Mouse (Mus musculus) urinary bladder, adult 18-20 months (tissue): ENCODE data around the gene Trim42.

Experiments used
- DNase-seq, 2 experiments: peaks; one replicate each; pipeline ENCODE4 v3.0.0; 2022; ENCODE audit warnings: low spot score in 2 of 2, mixed read lengths in 2 of 2

Trim42 gene

DNA sequence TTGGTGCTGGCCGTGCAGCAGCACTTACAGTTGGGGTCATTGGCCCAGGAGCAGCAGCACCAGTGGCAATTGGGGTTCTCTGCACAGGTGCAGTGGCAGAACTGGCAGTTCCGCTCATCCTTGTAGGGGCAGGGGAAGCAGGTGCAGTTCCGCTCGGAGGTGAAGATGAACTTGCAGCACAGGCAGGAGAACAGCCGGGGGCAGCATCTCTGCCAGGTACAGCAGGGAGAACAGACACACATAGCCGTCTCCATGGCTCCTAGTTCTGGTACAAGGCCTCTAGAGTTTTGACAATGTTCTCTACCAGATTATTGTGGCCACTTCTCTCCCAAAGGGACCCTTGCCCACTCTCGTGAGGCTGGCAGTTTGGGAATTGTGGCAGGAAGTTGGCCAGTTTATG lies at the start of gene Trim42:
Trim42 (minus strand) TSS at position 368 of the 400 bp plus-strand sequence.
- DNase-seq: no peak

DNA sequence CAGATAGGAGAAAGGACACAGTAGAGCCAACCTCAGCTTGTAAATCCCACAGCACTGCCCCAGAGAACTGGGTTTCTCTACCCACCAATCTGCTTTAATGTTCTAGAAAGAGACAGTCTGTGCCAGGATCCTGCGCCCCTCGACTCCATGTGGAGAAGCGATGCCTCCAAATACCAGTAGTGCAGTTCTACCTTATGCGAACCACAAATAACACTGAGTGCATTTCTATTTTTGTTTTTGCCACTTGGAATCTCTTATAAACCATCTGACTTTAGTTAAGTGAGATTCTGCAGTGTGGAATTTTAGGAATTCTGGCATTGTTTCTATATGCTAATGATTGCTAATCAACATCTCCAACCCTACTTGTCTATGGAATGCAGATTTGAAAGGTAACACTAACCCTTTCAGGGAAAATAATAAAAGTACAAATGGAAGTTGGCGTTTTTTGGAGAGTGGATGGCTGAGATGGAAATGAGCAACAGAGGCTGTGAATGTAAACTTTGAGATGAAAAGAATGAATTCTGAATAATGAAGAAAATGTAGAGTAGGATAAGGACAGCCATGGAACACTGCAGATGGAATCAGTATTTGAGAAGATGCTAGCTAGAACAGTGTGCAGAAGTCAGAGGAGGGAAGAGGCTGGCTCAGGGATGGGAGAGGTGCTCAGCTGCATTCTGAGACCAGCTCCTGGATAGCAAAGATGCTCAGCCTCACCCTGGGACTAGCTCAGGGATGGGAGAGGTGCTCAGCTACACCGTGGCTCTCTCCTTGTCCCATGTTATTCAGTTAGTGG lies 45.3 kb upstream of the Trim42 start:
- no peak for DNase-seq

DNA sequence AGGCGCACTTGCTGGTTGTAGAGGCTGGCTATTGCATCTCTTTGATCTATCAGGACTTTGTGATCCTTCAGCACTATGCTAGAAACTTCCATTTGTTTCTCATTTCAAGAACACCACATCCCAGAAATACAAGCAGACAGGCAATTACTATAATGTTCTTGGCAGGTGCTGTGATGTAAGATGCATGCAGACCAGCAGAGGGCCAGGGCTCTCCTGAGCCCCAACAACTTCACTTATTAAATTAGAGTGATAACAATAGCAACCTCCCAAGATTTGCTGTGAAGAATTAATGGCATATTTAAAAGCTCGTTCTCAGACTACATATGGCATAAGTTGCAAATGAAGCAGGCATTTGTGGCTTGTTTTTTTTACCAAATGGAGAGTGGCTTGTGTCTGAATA lies 38.4 kb upstream of the Trim42 start:
- DNase-seq: no peak

DNA sequence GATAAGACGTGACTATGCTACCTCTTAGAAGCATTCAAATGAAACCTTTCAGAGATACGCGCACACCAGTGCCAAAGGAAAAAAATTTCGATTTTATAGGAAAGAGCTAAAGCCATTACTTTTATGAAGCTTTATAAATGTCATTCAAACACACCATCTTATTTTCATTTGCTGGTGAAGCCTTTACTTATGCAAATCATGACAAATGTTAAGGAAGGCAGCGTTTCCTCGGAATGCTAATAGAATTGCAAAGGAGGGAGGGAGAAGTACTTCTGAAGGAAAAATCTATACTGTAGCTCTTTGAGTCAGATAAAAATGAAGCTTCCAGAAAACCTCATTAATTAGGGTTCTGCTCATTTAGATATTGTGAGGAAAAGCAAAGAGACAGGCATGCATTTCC lies 13.3 kb downstream of the Trim42 start:
- DNase-seq: no peak

DNA sequence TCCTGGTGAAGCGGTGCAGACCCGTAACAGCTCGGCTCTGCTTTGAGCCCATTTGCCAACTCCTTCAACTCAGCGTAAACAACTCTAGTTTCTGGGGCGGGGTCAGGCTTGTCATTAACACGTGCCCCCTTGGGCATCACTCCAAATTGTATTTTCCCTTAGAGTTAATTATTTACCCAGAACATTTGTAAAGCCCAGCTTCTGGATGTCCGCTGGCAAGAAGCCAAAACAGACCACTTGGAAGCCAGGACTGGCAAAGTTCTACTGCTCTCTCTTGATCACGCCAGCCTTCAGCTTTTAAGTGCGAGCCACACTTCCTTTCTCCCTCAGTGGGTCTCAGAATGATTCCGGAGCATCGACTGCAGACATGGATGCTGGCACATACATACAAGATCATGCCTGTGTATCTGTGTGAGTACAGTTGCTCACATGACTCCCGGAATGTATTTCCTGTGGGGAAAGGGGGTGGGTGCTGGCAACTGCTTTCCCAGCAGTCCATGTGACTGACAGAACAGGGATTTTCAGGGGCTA lies 24.9 kb downstream of the Trim42 start:
- no peak for DNase-seq

DNA sequence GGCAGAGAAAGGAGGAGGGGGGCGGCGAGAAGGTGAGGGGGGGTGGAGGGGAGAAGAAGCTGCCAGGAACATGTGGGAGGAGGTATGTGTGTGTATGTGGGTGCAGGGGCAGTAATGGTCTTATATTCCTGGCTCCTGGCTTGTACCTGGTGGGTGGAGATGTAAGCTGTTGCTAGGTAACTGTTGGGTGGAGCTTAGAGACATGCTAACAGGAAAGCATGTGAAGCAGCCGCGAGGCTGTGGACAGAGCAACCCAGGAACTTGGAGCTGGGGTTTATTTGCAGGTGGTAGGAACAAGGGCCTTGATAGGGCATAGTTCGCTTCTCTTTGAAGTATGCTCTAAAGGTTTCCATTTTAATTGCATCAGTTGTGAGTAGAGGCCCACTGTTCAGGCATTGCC lies 28.0 kb downstream of the Trim42 start:
- DNase-seq: no peak

DNA sequence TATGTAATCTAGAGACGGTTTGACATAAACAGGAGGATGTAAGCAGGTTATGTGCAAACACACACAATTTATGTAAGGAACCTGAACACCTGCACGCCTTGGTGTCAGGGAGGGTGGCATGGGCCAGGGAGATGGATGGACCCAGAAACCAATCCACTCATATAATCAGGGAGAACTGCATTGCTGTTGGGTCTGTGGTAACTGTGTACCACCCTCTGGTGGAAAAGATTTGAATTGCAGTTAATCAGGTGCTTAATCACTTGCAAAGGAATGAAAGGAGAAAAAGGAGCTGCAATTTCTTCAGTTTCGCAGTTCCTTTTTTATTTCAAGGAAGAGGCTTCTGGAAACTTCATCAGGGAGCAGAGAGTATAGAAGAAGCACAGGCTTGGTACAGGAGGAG lies 46.9 kb downstream of the Trim42 start:
- DNase-seq: no peak

DNA sequence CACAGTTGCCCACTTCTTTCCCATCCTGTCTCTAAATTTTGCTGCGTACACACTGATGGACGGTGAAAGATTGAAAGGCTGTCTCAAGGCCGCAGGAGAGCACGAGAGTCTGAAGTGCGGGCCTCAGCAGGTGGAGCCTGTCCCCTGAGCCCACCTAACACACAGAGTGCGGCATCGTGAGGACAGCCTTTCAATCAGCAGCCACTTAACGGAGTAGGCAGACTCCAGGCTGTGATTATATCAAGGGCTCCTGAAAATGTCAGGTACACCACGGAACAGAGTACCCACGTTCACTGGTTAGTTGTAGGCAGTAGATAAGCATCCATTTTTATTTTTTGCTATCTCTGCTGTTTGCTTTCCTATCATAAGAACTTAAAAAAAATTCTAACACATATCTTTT lies 47.6 kb downstream of the Trim42 start:
- no peak for DNase-seq

DNA sequence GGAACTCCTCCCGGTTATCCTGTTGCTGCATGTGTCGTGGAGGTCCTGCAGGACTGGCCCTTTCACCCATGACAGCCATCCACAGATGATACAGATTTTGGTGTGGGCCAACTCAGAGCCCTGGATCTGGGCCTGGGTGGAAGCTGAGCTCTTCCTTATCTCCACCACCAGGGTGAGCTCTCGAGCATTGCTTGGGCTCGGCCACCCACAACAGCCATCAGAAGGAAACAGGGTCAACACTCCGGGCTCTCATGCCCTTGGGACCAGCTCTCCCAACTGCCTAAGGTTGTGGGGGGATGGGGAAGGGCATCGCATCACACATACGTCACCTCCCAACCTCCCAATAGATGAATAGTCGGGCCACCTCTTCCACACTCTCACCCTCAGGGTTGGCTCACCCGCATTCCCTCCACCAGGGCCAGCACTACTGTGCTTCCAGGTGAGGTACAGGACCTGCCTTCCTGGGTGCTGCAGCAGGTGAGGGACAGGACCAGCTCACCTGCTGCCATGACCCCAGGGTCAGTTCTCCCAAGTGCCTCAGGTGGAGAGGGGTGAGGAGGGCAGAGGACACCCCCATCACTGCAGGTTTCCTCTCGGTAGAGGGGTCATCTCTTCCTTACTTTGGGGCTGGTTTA lies 54.2 kb downstream of the Trim42 start:
- no peak for DNase-seq

DNA sequence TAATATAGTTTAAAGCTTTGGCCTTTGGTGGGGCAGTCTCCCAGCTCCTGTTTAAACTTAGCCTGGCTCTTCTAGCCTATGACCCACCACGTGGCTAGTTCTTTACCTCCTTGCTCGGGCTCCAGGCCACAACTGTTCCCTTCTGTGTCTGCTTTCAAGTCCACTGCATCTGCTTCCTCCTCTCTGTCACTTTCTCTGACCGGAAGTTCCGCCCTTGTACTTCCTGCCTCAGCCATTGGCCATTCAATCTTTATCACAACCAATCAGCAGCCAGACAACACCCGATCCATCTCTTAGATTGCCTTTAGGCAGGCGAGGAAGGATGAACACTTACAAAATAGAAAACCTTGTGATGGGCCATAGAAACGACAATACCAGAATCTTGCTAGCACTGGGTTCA lies 58.1 kb downstream of the Trim42 start:
- DNase-seq: no peak

DNA sequence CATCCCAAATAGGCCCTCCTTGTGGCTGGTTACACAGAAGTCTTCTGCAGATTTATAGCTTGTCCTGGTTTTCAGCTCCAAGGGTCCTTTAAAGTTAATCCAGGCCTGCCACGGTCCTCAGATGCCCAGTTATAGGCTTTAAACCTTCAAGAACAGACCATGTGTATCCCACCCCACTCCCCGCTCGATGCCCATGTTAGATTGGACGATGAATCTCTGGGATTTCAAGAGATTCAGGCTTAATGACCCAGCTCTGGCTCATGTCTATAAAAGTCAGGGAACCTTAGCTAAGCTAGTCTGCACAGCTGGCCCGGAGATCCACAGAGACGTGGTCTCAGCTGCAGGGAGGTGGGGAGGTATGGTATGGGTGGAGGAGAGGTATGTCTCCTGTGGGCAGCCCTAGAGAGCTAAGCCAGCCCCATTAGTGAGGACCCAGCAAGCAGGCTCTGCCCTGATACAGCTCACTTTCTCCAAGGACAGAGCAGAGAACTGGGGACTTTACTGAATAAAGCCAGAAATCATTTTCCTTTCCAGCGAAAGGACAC lies 60.2 kb downstream of the Trim42 start:
- no peak for DNase-seq

DNA sequence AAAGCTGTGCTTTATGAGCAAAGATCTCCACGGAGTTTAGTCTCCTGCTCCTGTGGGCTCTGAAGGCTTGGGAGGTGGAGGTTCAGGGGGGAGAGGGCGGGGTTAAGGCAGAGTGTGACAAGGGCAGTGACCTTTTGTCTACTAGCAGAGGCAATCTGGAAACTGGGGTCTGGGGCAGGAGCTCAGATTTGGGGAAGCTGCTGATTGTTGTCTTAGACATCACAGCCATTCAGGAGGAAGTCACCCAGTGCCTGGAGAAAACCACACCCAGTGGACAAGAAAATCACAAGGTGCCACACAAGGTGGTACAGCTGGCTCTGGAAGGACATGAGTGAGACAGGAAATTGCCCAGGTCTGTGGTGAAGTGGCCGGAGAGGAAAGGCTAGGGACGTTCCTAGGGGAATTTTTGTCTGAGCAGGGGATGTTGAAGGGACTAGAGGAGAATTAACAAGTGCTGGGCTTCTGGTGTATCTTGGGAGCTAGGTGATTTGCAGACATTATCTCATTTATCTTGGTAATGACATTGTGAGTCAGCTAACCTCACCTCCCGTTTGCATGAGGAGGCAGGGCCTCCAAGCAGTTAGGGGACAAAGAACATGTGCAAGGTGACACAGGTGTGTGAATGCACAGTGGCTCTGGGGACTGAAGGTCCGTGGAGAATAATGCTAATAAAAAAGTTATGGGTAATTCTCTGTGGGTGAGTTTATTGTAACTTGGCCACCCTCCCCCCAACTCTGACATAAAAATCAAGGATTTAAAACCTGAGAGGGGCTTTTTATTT lies 61.9 kb downstream of the Trim42 start:
- no peak for DNase-seq
